ENCODE assay signal across 8 mouse cellular contexts in genomic region chr19:44314327-44314759, GRCm38 (mm10). TPM values are rescaled to one million over a fixed set of nuclear protein-coding genes. Genes with fewer than 3 reads are reported as not detected.
A peak's percentile ranks its signal among the peaks of the same experiment; 100 is the strongest.
DNase-seq lines count a peak whose midpoint lies in the region; ATAC-seq and TF ChIP-seq lines count a peak whose summit lies in the region.

No protein-coding gene starts in this region.

- no peak for TF ChIP-seq POLR2A in brain, embryonic 14.5 days (IDR thresholded peaks at IDR 0.05; ENCODE audit: borderline replicate concordance, extremely low read depth, insufficient read depth, insufficient read length, poor library complexity, severe bottlenecking)

- DNase-seq in brain, embryonic 14.5 days (ENCODE audit: low read depth) = peak; percentile 86
- peak in 1 of 3 experiments; percentile 54 for DNase-seq in liver, embryonic 14.5 days (ENCODE audit: low read depth in 3 of 3, low spot score in 3 of 3)
- DNase-seq in natural killer cell, adult 2 months (ENCODE audit: low spot score in 2 of 2) = peak; percentile 60 to 65

- 0 out of 2 replicates have a peak, but pooled peaks cover 3% of the 10 kb centered on the region for H3K36me3 ChIP-seq in heart, embryonic 12.5 days
- H3K36me3 ChIP-seq in kidney, embryonic 15.5 days = peaks cover 5% of the 10 kb centered on the region; the same call in 1 of the 2 replicates
- no peaks in the 10 kb centered on the region for H3K36me3 ChIP-seq in liver, embryonic 14.5 days (replicated peaks; ENCODE audit: control insufficient read depth, insufficient read depth, low read depth)
- H3K36me3 ChIP-seq in stomach, embryonic 15.5 days = no peaks in the 10 kb centered on the region

- H3K4me3 ChIP-seq in heart, embryonic 12.5 days = peak overlapping the region; percentile 57
- peak overlapping the region; percentile 52 for H3K4me3 ChIP-seq in kidney, embryonic 15.5 days (replicated peaks)
- H3K4me3 ChIP-seq in liver, embryonic 14.5 days (ENCODE audit: insufficient read depth in 1 of 2, low read depth in 2 of 2, low read length in 2 of 2) = peak overlapping the region; percentile 54 to 62
- H3K4me3 ChIP-seq in stomach, embryonic 15.5 days (replicated peaks) = peak overlapping the region; percentile 50

- ATAC-seq in CD4-positive, CD25-positive, alpha-beta regulatory T cell, adult 4 months = peak; percentile 80
- peak; percentile 77; the same call in 1 of the 2 replicates for ATAC-seq in erythroid progenitor cell, adult 5-6 weeks (replicated peaks; ENCODE audit: low FRiP score, poor library complexity, severe bottlenecking)
- ATAC-seq in heart, embryonic 12.5 days (ENCODE audit: insufficient number of reproducible peaks, low FRiP score) = peak; percentile 94
- ATAC-seq in kidney, embryonic 15.5 days (replicated peaks; ENCODE audit: low FRiP score) = peak; percentile 84
- peak; percentile 90 for ATAC-seq in liver, embryonic 14.5 days (ENCODE audit: insufficient read depth)
- ATAC-seq in stomach, embryonic 15.5 days (ENCODE audit: insufficient read depth, low FRiP score, low read depth) = peak; percentile 91

- peak overlapping the region; percentile 66 for H3K9ac ChIP-seq in heart, embryonic 12.5 days
- H3K9ac ChIP-seq in kidney, embryonic 15.5 days = peak overlapping the region; percentile 40
- peak overlapping the region; percentile 29; the same call in 1 of the 2 replicates for H3K9ac ChIP-seq in liver, embryonic 14.5 days (replicated peaks)
- peak overlapping the region; percentile 23; the same call in 1 of the 2 replicates for H3K9ac ChIP-seq in stomach, embryonic 15.5 days

- H3K27me3 ChIP-seq in heart, embryonic 12.5 days (replicated peaks) = no peaks in the 10 kb centered on the region
- no peaks in the 10 kb centered on the region for H3K27me3 ChIP-seq in kidney, embryonic 15.5 days
- no peaks in the 10 kb centered on the region for H3K27me3 ChIP-seq in liver, embryonic 14.5 days (ENCODE audit: control insufficient read depth, insufficient read depth, low read length)
- no peaks in the 10 kb centered on the region for H3K27me3 ChIP-seq in stomach, embryonic 15.5 days (replicated peaks)

- peak overlapping the region; percentile 96 for H3K27ac ChIP-seq in heart, embryonic 12.5 days (ENCODE audit: poor library complexity, severe bottlenecking)
- peak overlapping the region; percentile 83 for H3K27ac ChIP-seq in kidney, embryonic 15.5 days
- H3K27ac ChIP-seq in liver, embryonic 14.5 days = no peak overlapping the region
- H3K27ac ChIP-seq in stomach, embryonic 15.5 days = peak overlapping the region; percentile 86

- H3K4me1 ChIP-seq in heart, embryonic 12.5 days (replicated peaks) = peaks cover 18% of the 10 kb centered on the region
- peaks cover 43% of the 10 kb centered on the region for H3K4me1 ChIP-seq in kidney, embryonic 15.5 days
- H3K4me1 ChIP-seq in liver, embryonic 14.5 days (replicated peaks; ENCODE audit: control insufficient read depth in 2 of 2, insufficient read depth in 2 of 2, low read length in 1 of 2) = peaks cover 5 to 20% of the 10 kb centered on the region in 2 experiments
- peaks cover 4% of the 10 kb centered on the region for H3K4me1 ChIP-seq in stomach, embryonic 15.5 days

- no peak for TF ChIP-seq EP300 in liver, embryonic 14.5 days (IDR thresholded peaks at IDR 0.05; ENCODE audit: low read depth)

- no peak for TF ChIP-seq CTCF in brain, embryonic 14.5 days (IDR thresholded peaks at IDR 0.05; ENCODE audit: borderline replicate concordance, extremely low read depth, insufficient read depth, insufficient read length)
- no peak for TF ChIP-seq CTCF in liver, embryonic 14.5 days (IDR thresholded peaks at IDR 0.05; ENCODE audit: low read depth)

- 1% methylated on average over 18 of the region's 18 CpGs for WGBS in heart, embryonic 12.5 days
- under 1% methylated on average over 18 of the region's 18 CpGs for whole genome bisulfite sequencing in kidney, embryonic 15.5 days
- WGBS in liver, embryonic 14.5 days (ENCODE audit: insufficient replicate concordance) = 5% methylated on average over 18 of the region's 18 CpGs
- WGBS in stomach, embryonic 15.5 days = under 1% methylated on average over 18 of the region's 18 CpGs

- H3K9me3 ChIP-seq in heart, embryonic 12.5 days (replicated peaks) = 0 out of 2 replicates have a peak, but pooled peaks cover 4% of the 10 kb centered on the region
- H3K9me3 ChIP-seq in kidney, embryonic 15.5 days (replicated peaks) = peaks cover 6% of the 10 kb centered on the region
- H3K9me3 ChIP-seq in liver, embryonic 14.5 days (ENCODE audit: control insufficient read depth, low read length) = no peaks in the 10 kb centered on the region
- H3K9me3 ChIP-seq in stomach, embryonic 15.5 days = no peaks in the 10 kb centered on the region

- peak overlapping the region; percentile 74 for H3K4me2 ChIP-seq in heart, embryonic 12.5 days
- peak overlapping the region; percentile 88 for H3K4me2 ChIP-seq in kidney, embryonic 15.5 days
- H3K4me2 ChIP-seq in liver, embryonic 14.5 days (ENCODE audit: low read depth) = peak overlapping the region; percentile 78
- peak overlapping the region; percentile 83 for H3K4me2 ChIP-seq in stomach, embryonic 15.5 days

RNA-seq across cellular contexts. Expression of gene Scd4, which starts 18.5 kb away (rescaled TPM):
- polyA plus RNA-seq in CD4-positive, CD25-positive, alpha-beta regulatory T cell, adult 4 months (2017; shearing (Covaris generic)) = under 1 TPM; 0.42 to 0.59 TPM
- 0.19 and 0.30 TPM in 2 replicates for polyA plus RNA-seq in brain, embryonic 14.5 days (2012; rRNA removed)
- not detected in 2 replicates for total RNA-seq in erythroid progenitor cell, adult 5-6 weeks (2015; ENCODE audit: low replicate concordance)
- 2.1 TPM in 1 of 2 replicates, not detected in the other for total RNA-seq in erythroid progenitor cell, adult 5-6 weeks (2017; ENCODE audit: low replicate concordance)
- 0.29 and 0.42 TPM in 2 replicates for polyA plus RNA-seq in heart, embryonic 12.5 days (2016; fragmentation: Nextera tagmentation; extraction: Ambion mirVana)
- polyA plus RNA-seq in kidney, embryonic 15.5 days (2015; fragmentation: Nextera tagmentation; extraction: Ambion mirVana) = 0.09 and 0.10 TPM in 2 replicates
- 0.04 and 0.08 TPM in 2 replicates for polyA plus RNA-seq in liver, embryonic 14.5 days (2012; rRNA removed)
- 0.09 TPM in 1 of 2 replicates, not detected in the other for polyA plus RNA-seq in liver, embryonic 14.5 days (2014; fragmentation: Nextera tagmentation; extraction: Ambion mirVana)
- 0.12 and 0.15 TPM in 2 replicates for polyA plus RNA-seq in stomach, embryonic 15.5 days (2015; fragmentation: Nextera tagmentation; extraction: Ambion mirVana)

RNA-seq across cellular contexts. Expression of gene Scd2, which starts 20.9 kb away (rescaled TPM):
- polyA plus RNA-seq in CD4-positive, CD25-positive, alpha-beta regulatory T cell, adult 4 months (2017; shearing (Covaris generic)) = 10 to 100 TPM; 40.3 to 46.7 TPM
- 346 and 452 TPM in 2 replicates for polyA plus RNA-seq in brain, embryonic 14.5 days (2012; rRNA removed)
- 13.7 and 18.9 TPM in 2 replicates for total RNA-seq in erythroid progenitor cell, adult 5-6 weeks (2015; ENCODE audit: low replicate concordance)
- total RNA-seq in erythroid progenitor cell, adult 5-6 weeks (2017; ENCODE audit: low replicate concordance) = 9.4 and 13.2 TPM in 2 replicates
- 216 and 231 TPM in 2 replicates for polyA plus RNA-seq in heart, embryonic 12.5 days (2016; fragmentation: Nextera tagmentation; extraction: Ambion mirVana)
- polyA plus RNA-seq in kidney, embryonic 15.5 days (2015; fragmentation: Nextera tagmentation; extraction: Ambion mirVana) = 185 and 195 TPM in 2 replicates
- 84.0 and 116 TPM in 2 replicates for polyA plus RNA-seq in liver, embryonic 14.5 days (2012; rRNA removed)
- 80.4 and 95.4 TPM in 2 replicates for polyA plus RNA-seq in liver, embryonic 14.5 days (2014; fragmentation: Nextera tagmentation; extraction: Ambion mirVana)
- 266 and 297 TPM in 2 replicates for polyA plus RNA-seq in stomach, embryonic 15.5 days (2015; fragmentation: Nextera tagmentation; extraction: Ambion mirVana)
